Mouse (Mus musculus) hindbrain, embryonic 12.5 days (tissue): ENCODE measurements around the gene Grip2. TPM values are rescaled to one million over a fixed set of nuclear protein-coding genes. Genes with fewer than 3 reads are reported as not detected.

Source experiments
- ATAC-seq: fragments of 200-750 bp; cut with Nextera tagmentation; 2 replicates; pipeline ENCODE4 v1.8.0; 2017; ENCODE audit warnings: moderate TSS enrichment; ENCODE audit not compliant: low FRiP score
- H3K27ac ChIP-seq: fragments of 300-500 bp; sonication (generic); 2 replicates; pipeline ENCODE4 v1.5.1; 2016; ENCODE audit warnings: mild to moderate bottlenecking
- H3K27me3 ChIP-seq: fragments of 300-500 bp; sonication (generic); 2 replicates; pipeline ENCODE4 v1.6.1; 2016; ENCODE audit warnings: mild to moderate bottlenecking
- H3K36me3 ChIP-seq: fragments of 300-500 bp; sonication (generic); 2 replicates; pipeline ENCODE4 v1.6.1; 2016; ENCODE audit warnings: mild to moderate bottlenecking
- H3K4me1 ChIP-seq: fragments of 300-500 bp; sonication (generic); 2 replicates; pipeline ENCODE4 v1.6.1; 2016
- H3K4me2 ChIP-seq: fragments of 300-500 bp; sonication (generic); replicated peaks from 2 replicates; pipeline ENCODE4 v1.6.1; 2016; ENCODE audit warnings: mild to moderate bottlenecking
- H3K4me3 ChIP-seq: fragments of 300-500 bp; sonication (generic); 2 replicates; pipeline ENCODE4 v1.5.1; 2016; ENCODE audit warnings: mild to moderate bottlenecking
- H3K9ac ChIP-seq: fragments of 300-500 bp; sonication (generic); 2 replicates; pipeline ENCODE4 v1.6.1; 2016; ENCODE audit warnings: mild to moderate bottlenecking, moderate library complexity
- H3K9me3 ChIP-seq: fragments of 300-500 bp; sonication (generic); replicated peaks from 2 replicates; pipeline ENCODE4 v1.6.1; 2016; ENCODE audit warnings: mild to moderate bottlenecking
- WGBS: fragments of 180-500 bp; shearing (Covaris S2); methylation state at CpG from one replicate; pipeline ENCODE4 v1.1.7; 2016; 5-methylcytosine and 5-hydroxymethylcytosine counted together
- polyA plus RNA-seq: library from polyadenylated mRNA; unstranded; fragments of >200 nt; fragmentation: Nextera tagmentation; extraction: Ambion mirVana; gene quantifications from 2 replicates; pipeline ENCODE4 v1.2.1, GENCODE M21; 2016

Gene Grip2
- polyA plus RNA-seq, 1 experiment from 2014 or later = 2.7 TPM

DNA sequence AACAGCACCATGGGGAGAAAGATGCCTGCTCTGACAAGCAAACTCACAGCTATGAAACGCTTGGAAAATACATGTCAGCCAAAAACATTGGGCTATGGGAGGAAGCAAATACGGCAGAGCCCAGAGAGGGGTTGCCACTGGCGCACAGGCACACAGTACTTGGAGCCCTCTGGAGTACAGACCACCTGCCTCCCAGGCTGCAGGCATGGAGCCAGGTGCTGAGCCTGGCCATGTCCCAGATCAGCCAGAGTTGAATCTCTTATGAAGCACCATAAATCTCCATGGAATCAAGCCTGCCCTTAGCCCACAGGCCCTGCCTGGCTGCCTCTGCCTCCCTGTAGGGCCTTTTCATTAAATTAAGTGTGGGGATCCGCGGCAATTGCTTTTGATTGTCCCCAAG lies 876 bp upstream of the Grip2 start:
- no peaks in the 10 kb centered on the region for H3K9me3 ChIP-seq
- no peak overlapping the region for H3K9ac ChIP-seq
- no peak overlapping the region for H3K27ac ChIP-seq
- peaks cover 6% of the 10 kb centered on the region for H3K4me1 ChIP-seq
- H3K27me3 ChIP-seq = peaks cover 5% of the 10 kb centered on the region; the same call in 1 of the 2 replicates
- no peaks in the 10 kb centered on the region for H3K36me3 ChIP-seq
- no peak overlapping the region for H3K4me3 ChIP-seq
- H3K4me2 ChIP-seq = no peak overlapping the region
- 76% methylated on average over 5 of the region's 5 CpGs for WGBS
- ATAC-seq = no peak

DNA sequence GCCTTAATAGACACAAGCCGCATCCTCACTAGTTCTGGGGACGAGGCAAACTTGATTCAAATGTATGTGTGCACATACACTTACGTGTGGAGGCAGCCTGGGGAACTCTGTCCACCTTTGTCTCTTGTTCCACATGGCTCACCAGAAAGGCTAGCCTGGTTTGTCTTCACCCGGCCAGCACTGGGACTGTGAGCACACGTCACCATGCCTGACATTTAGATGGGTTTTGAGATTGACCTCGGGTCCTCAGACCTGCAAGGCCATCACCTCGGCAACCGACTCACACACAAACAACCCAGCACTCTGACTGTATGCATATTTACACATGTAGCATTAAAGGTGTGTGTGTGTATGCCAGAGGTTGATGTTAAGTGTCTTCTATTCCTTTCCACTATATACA lies 8.8 kb downstream of the Grip2 start:
- H3K4me1 ChIP-seq = no peaks in the 10 kb centered on the region
- H3K36me3 ChIP-seq = no peaks in the 10 kb centered on the region
- no peak overlapping the region for H3K4me2 ChIP-seq
- no peaks in the 10 kb centered on the region for H3K27me3 ChIP-seq
- 0 out of 2 replicates have a peak, but pooled peaks cover 5% of the 10 kb centered on the region for H3K9me3 ChIP-seq
- no peak overlapping the region for H3K4me3 ChIP-seq
- 77% methylated on average over 8 of the region's 8 CpGs for WGBS
- no peak for ATAC-seq
- H3K9ac ChIP-seq = no peak overlapping the region
- no peak overlapping the region for H3K27ac ChIP-seq

- 85% methylated on average over 6 of the region's 6 CpGs for WGBS
- no peak for ATAC-seq
- Histone ChIP-seq H3K27me3 (no peaks in the 10 kb centered on the region), H3K4me3 (no peak overlapping the region), H3K9ac (no peak overlapping the region; the same call in 1 of the 2 replicates), H3K4me1 (no peaks in the 10 kb centered on the region), H3K27ac (no peak overlapping the region), H3K4me2 (no peak overlapping the region), H3K36me3 (no peaks in the 10 kb centered on the region), H3K9me3 (0 out of 2 replicates have a peak, but pooled peaks cover 2% of the 10 kb centered on the region)
These were observed 11.1 kb downstream of the Grip2 start for GRCm38 (mm10) chr6:91815976-91816375.

DNA sequence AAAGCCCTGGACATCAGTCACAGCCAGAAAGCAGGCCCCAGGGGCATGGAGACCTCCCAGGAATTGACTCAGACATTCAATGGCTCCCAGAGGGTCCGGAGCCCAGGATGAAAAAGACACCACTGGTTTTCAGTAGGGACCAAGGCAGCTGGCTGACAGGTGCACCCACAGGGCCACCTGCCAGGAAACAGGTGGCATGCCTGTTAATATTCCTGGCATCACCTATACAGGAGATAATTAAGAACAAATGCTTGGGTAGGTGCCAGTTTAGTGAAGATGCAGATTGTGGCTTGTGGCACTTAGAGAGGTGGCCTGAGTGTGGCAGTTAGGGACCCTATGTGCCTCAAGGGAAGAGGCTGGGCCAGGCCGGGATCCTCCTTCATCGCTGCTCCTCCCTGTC lies 13.4 kb downstream of the Grip2 start:
- Histone ChIP-seq H3K4me2 (no peak overlapping the region), H3K9me3 (no peaks in the 10 kb centered on the region), H3K9ac (no peak overlapping the region), H3K27ac (no peak overlapping the region), H3K27me3 (peaks cover 3% of the 10 kb centered on the region), H3K36me3 (no peaks in the 10 kb centered on the region), H3K4me3 (no peak overlapping the region), H3K4me1 (peaks cover 8% of the 10 kb centered on the region; the same call in 1 of the 2 replicates)
- 92% methylated on average over 3 of the region's 3 CpGs for WGBS
- ATAC-seq = no peak

- Histone ChIP-seq H3K4me2 (no peak overlapping the region), H3K27ac (peak overlapping the region; percentile 55), H3K9ac (no peak overlapping the region), H3K4me3 (no peak overlapping the region), H3K4me1 (peaks cover 14% of the 10 kb centered on the region), H3K9me3 (no peaks in the 10 kb centered on the region), H3K36me3 (no peaks in the 10 kb centered on the region), H3K27me3 (peaks cover 35% of the 10 kb centered on the region)
- 48% methylated on average over 1 of the region's 1 CpGs for WGBS
- ATAC-seq = peak; percentile 51
These were observed 17.0 kb downstream of the Grip2 start for GRCm38 (mm10) chr6:91810007-91810406.

DNA sequence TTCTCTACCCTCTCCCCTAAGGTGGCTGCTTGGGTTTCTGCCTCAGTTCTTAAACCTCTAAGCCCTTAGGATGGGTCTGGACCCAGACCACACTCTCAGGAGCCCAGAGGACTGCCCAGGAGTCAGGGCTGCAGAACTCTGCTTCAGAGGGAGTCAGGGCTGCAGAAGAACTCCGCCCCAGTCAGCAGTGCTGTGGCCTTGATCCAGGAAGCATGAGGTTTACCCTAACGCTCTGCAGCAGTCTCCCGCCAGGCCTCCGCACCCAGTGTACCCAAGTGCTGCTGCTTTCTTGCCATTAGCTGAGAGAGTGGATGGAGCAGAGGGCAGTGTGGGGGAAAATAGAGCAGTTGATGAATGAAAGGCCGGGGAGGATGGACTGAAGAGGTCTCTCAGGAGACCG lies 19.0 kb downstream of the Grip2 start:
- peaks cover 41% of the 10 kb centered on the region for H3K27me3 ChIP-seq
- 57% methylated on average over 6 of the region's 6 CpGs for WGBS
- H3K9ac ChIP-seq = no peak overlapping the region
- no peak overlapping the region for H3K27ac ChIP-seq
- no peak for ATAC-seq
- H3K4me3 ChIP-seq = no peak overlapping the region
- no peaks in the 10 kb centered on the region for H3K9me3 ChIP-seq
- H3K4me2 ChIP-seq = no peak overlapping the region
- H3K4me1 ChIP-seq = peaks cover 24% of the 10 kb centered on the region
- H3K36me3 ChIP-seq = no peaks in the 10 kb centered on the region

GRCm38 (mm10) chr6:91807169-91807568 lies 19.9 kb downstream of the Grip2 start:
- H3K27ac ChIP-seq = no peak overlapping the region
- H3K4me1 ChIP-seq = peaks cover 24% of the 10 kb centered on the region
- no peaks in the 10 kb centered on the region for H3K36me3 ChIP-seq
- H3K9me3 ChIP-seq = no peaks in the 10 kb centered on the region
- WGBS = 4% methylated on average over 23 of the region's 23 CpGs
- no peak for ATAC-seq
- peak overlapping the region; percentile 9; the same call in 1 of the 2 replicates for H3K9ac ChIP-seq
- peak overlapping the region; percentile 12 for H3K4me3 ChIP-seq
- peaks cover 41% of the 10 kb centered on the region for H3K27me3 ChIP-seq
- peak overlapping the region; percentile 41 for H3K4me2 ChIP-seq

- Histone ChIP-seq H3K4me2 (no peak overlapping the region), H3K36me3 (no peaks in the 10 kb centered on the region), H3K27me3 (peaks cover 41% of the 10 kb centered on the region), H3K27ac (no peak overlapping the region), H3K4me3 (no peak overlapping the region), H3K9ac (no peak overlapping the region; the same call in 1 of the 2 replicates), H3K4me1 (peaks cover 16% of the 10 kb centered on the region), H3K9me3 (no peaks in the 10 kb centered on the region)
- WGBS = 41% methylated on average over 7 of the region's 7 CpGs
- peak; percentile 30; the same call in 1 of the 2 replicates for ATAC-seq
These were observed 22.9 kb downstream of the Grip2 start for GRCm38 (mm10) chr6:91804177-91804576.

DNA sequence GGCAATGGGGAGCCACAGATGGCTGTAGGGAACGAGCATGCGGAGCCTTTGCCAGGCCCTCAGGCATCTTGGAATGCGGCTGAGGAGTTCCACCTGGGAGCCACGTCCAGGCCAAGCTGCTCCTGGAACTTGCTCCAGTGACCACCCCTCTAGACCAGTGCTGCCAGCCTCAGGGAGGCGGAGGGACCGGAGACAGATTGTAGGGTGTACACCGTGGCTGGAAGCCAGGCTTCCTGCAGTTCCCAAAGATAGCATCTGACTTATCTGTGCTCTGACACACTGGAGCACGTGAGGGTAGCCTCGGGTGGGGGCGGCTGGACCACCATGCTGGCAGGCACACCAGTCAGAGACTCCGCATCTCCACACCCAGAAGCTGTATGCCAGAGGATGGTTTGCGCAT lies 28.6 kb downstream of the Grip2 start:
- Histone ChIP-seq H3K9me3 (no peaks in the 10 kb centered on the region), H3K4me1 (peaks cover 9% of the 10 kb centered on the region; the same call in 1 of the 2 replicates), H3K9ac (no peak overlapping the region), H3K4me2 (no peak overlapping the region), H3K36me3 (no peaks in the 10 kb centered on the region), H3K27ac (no peak overlapping the region), H3K27me3 (no peaks in the 10 kb centered on the region; the same call in 1 of the 2 replicates), H3K4me3 (no peak overlapping the region)
- WGBS = 76% methylated on average over 12 of the region's 12 CpGs
- no peak for ATAC-seq

- Histone ChIP-seq H3K27me3 (no peaks in the 10 kb centered on the region; the same call in 1 of the 2 replicates), H3K36me3 (no peaks in the 10 kb centered on the region), H3K4me1 (peaks cover 11% of the 10 kb centered on the region; the same call in 1 of the 2 replicates), H3K4me3 (no peak overlapping the region), H3K9me3 (no peaks in the 10 kb centered on the region), H3K27ac (no peak overlapping the region), H3K9ac (no peak overlapping the region), H3K4me2 (no peak overlapping the region)
- WGBS = 89% methylated on average over 4 of the region's 4 CpGs
- ATAC-seq = no peak
These were observed 30.3 kb downstream of the Grip2 start for GRCm38 (mm10) chr6:91796736-91797135.

GRCm38 (mm10) chr6:91796064-91796463 lies 31.0 kb downstream of the Grip2 start:
- no peaks in the 10 kb centered on the region for H3K36me3 ChIP-seq
- H3K4me2 ChIP-seq = no peak overlapping the region
- 66% methylated on average over 9 of the region's 9 CpGs for WGBS
- H3K27me3 ChIP-seq = no peaks in the 10 kb centered on the region; the same call in 1 of the 2 replicates
- no peaks in the 10 kb centered on the region for H3K9me3 ChIP-seq
- no peak overlapping the region for H3K9ac ChIP-seq
- H3K4me3 ChIP-seq = no peak overlapping the region
- H3K27ac ChIP-seq = no peak overlapping the region
- H3K4me1 ChIP-seq = peaks cover 11% of the 10 kb centered on the region; the same call in 1 of the 2 replicates
- ATAC-seq = no peak

- Histone ChIP-seq H3K9ac (no peak overlapping the region), H3K4me1 (peaks cover 11% of the 10 kb centered on the region; the same call in 1 of the 2 replicates), H3K27me3 (no peaks in the 10 kb centered on the region; the same call in 1 of the 2 replicates), H3K4me2 (no peak overlapping the region), H3K36me3 (no peaks in the 10 kb centered on the region), H3K27ac (no peak overlapping the region), H3K4me3 (no peak overlapping the region), H3K9me3 (no peaks in the 10 kb centered on the region)
- WGBS = 70% methylated on average over 3 of the region's 3 CpGs
- no peak for ATAC-seq
These were observed 31.4 kb downstream of the Grip2 start for GRCm38 (mm10) chr6:91795640-91796039.

GRCm38 (mm10) chr6:91788311-91788798 lies 38.7 kb downstream of the Grip2 start:
- Histone ChIP-seq H3K4me1 (0 out of 2 replicates have a peak, but pooled peaks cover 2% of the 10 kb centered on the region), H3K27ac (no peak overlapping the region), H3K9me3 (no peaks in the 10 kb centered on the region), H3K4me3 (no peak overlapping the region), H3K27me3 (no peaks in the 10 kb centered on the region), H3K4me2 (no peak overlapping the region), H3K36me3 (no peaks in the 10 kb centered on the region), H3K9ac (no peak overlapping the region)
- ATAC-seq = no peak
- 86% methylated on average over 9 of the region's 9 CpGs for WGBS
